In the genomic region with DNA sequence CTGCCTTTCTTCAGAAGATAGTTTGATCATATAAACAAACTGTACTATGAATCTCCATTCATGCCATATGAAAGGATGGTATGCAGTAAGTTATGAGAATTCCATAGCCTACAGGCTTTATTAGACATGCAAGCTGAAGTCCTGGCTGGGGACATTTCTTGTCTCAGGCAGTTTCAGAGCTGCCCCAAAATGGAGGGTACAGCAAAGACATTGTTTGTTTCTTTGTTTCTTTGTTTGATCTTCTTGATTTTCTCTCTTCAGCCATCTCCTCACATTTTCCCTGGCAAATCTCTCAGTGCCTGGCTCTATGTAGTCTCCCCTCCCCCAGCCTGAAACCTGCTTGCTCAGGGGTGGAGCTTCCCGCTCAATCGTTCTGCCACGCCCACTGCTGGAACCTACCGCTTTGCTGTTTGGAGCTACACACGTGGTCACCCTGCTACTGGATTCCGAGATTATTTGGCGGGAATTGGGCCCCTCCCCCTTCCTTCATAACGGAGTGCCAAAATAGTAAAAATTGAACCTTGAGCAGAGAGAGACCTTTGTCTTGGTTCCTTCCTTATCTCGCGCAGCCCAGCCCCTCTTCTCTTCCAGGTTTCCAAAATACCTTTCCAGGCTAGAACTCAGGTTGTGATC, we compare ENCODE assay signal across 8 mouse cellular contexts. TPM values are rescaled to one million over a fixed set of nuclear protein-coding genes. Genes with fewer than 3 reads are reported as not detected.
A peak's percentile ranks its signal among the peaks of the same experiment; 100 is the strongest.
DNase-seq lines count a peak whose midpoint lies in the region; ATAC-seq and TF ChIP-seq lines count a peak whose summit lies in the region.
"Not testable (repeated sequence)": the region's sequence is repeated elsewhere in the genome, so short reads cannot be mapped to it uniquely, and the experiment has no call there.

No protein-coding gene starts in this region.

- not testable (repeated sequence) for TF ChIP-seq POLR2A in myocyte (IDR thresholded peaks at IDR 0.05; ENCODE audit: insufficient read length, low read depth)

- 7% methylated on average over 10 of the region's 10 CpGs for WGBS in embryonic facial prominence, embryonic 14.5 days
- WGBS in heart, embryonic 11.5 days (ENCODE audit: insufficient replicate concordance): 3% methylated on average over 10 of the region's 10 CpGs
- 3% methylated on average over 10 of the region's 10 CpGs for WGBS in hindbrain, embryonic 16.5 days
- 2% methylated on average over 10 of the region's 10 CpGs for WGBS in limb, embryonic 10.5 days
- WGBS in liver, postnatal 0 days (ENCODE audit: insufficient replicate concordance): 4% methylated on average over 10 of the region's 10 CpGs

- TF ChIP-seq EP300 in liver, postnatal 0 days (IDR thresholded peaks at IDR 0.05; ENCODE audit: low read depth): not testable (repeated sequence)

- not testable (repeated sequence) for TF ChIP-seq CTCF in liver, postnatal 0 days (IDR thresholded peaks at IDR 0.05; ENCODE audit: low read depth)

- H3K4me3 ChIP-seq in embryonic facial prominence, embryonic 14.5 days (ENCODE audit: low read depth, low read length); heart, embryonic 11.5 days (ENCODE audit: low read depth, low read length); liver, postnatal 0 days (ENCODE audit: low read depth, low read length); myocyte: not testable (repeated sequence)
- peak overlapping the region; percentile 17 for H3K4me3 ChIP-seq in hindbrain, embryonic 16.5 days (ENCODE audit: low read length)
- peak overlapping the region; percentile 31 for H3K4me3 ChIP-seq in limb, embryonic 10.5 days

- H3ac ChIP-seq in myocyte (ENCODE audit: control insufficient read depth, insufficient read length): not testable (repeated sequence)

- H3K4me2 ChIP-seq in embryonic facial prominence, embryonic 14.5 days (ENCODE audit: low read depth, low read length): peak overlapping the region; percentile 35
- peak overlapping the region; percentile 40 for H3K4me2 ChIP-seq in heart, embryonic 11.5 days
- peak overlapping the region; percentile 42 for H3K4me2 ChIP-seq in hindbrain, embryonic 16.5 days (ENCODE audit: low read length)
- 0 out of 2 replicates have a peak overlapping the region, but pooled peaks have one; percentile 26 for H3K4me2 ChIP-seq in liver, postnatal 0 days (ENCODE audit: low read depth, low read length)
- H3K4me2 ChIP-seq in myocyte (ENCODE audit: low read depth): peak overlapping the region; percentile 31

- not testable (repeated sequence) for H3K27ac ChIP-seq in embryonic facial prominence, embryonic 14.5 days (replicated peaks; ENCODE audit: low read depth, low read length); heart, embryonic 11.5 days (ENCODE audit: low read depth, low read length); hindbrain, embryonic 16.5 days (ENCODE audit: low read depth, low read length); limb, embryonic 10.5 days; liver, postnatal 0 days (ENCODE audit: low read depth)

- peak; percentile 69 for DNase-seq in R1 (ENCODE audit: low read depth, low spot score)
- DNase-seq in embryonic facial prominence, embryonic 14.5 days (ENCODE audit: low spot score): not testable (repeated sequence)
- peak; percentile 42 for DNase-seq in limb, embryonic 10.5 days (ENCODE audit: low spot score)
- peak; percentile 29 for DNase-seq in liver, postnatal 0 days
- peak; percentile 55 for DNase-seq in testis, postnatal 10 days (ENCODE audit: low spot score)

- H3K9me3 ChIP-seq in embryonic facial prominence, embryonic 14.5 days (ENCODE audit: control insufficient read depth, low read length); heart, embryonic 11.5 days (replicated peaks; ENCODE audit: control insufficient read depth, low read length); hindbrain, embryonic 16.5 days (ENCODE audit: control insufficient read depth, low read length); limb, embryonic 10.5 days (replicated peaks); liver, postnatal 0 days (ENCODE audit: low read length): not testable (repeated sequence)

- ATAC-seq in embryonic facial prominence, embryonic 14.5 days (ENCODE audit: low read depth); heart, embryonic 11.5 days (replicated peaks; ENCODE audit: insufficient number of reproducible peaks, low FRiP score, low TSS enrichment); hindbrain, embryonic 16.5 days; liver, postnatal 0 days: not testable (repeated sequence)

- not testable (repeated sequence) for H3K4me1 ChIP-seq in embryonic facial prominence, embryonic 14.5 days (ENCODE audit: control insufficient read depth, insufficient read depth, low read length); heart, embryonic 11.5 days (ENCODE audit: control insufficient read depth, insufficient read depth, low read length); hindbrain, embryonic 16.5 days (ENCODE audit: control insufficient read depth, insufficient read depth, low read depth, low read length)
- peaks cover 17% of the 10 kb centered on the region for H3K4me1 ChIP-seq in limb, embryonic 10.5 days
- H3K4me1 ChIP-seq in liver, postnatal 0 days (ENCODE audit: insufficient read depth): peaks cover 15% of the 10 kb centered on the region

- not testable (repeated sequence) for H3K36me3 ChIP-seq in embryonic facial prominence, embryonic 14.5 days (ENCODE audit: control insufficient read depth, insufficient read depth, low read length); heart, embryonic 11.5 days (ENCODE audit: control insufficient read depth, insufficient read depth, low read length); hindbrain, embryonic 16.5 days (ENCODE audit: control insufficient read depth, insufficient read depth, low read length); limb, embryonic 10.5 days; liver, postnatal 0 days (replicated peaks; ENCODE audit: insufficient read depth, low read length); myocyte (ENCODE audit: control insufficient read depth, insufficient read depth)

- not testable (repeated sequence) for H3K9ac ChIP-seq in embryonic facial prominence, embryonic 14.5 days (ENCODE audit: low read depth, low read length); heart, embryonic 11.5 days (ENCODE audit: low read depth, low read length); hindbrain, embryonic 16.5 days (ENCODE audit: low read depth, low read length); liver, postnatal 0 days (replicated peaks)

- not testable (repeated sequence) for H3K79me2 ChIP-seq in myocyte (ENCODE audit: control insufficient read depth, insufficient read depth)

- H3K27me3 ChIP-seq in embryonic facial prominence, embryonic 14.5 days (replicated peaks; ENCODE audit: control insufficient read depth, insufficient read depth, low read length): peaks cover 13% of the 10 kb centered on the region
- peaks cover 13% of the 10 kb centered on the region for H3K27me3 ChIP-seq in heart, embryonic 11.5 days (ENCODE audit: control insufficient read depth, insufficient read depth, low read length)
- H3K27me3 ChIP-seq in hindbrain, embryonic 16.5 days (replicated peaks; ENCODE audit: control insufficient read depth, insufficient read depth, low read length); myocyte (ENCODE audit: control insufficient read depth, insufficient read depth, insufficient read length): not testable (repeated sequence)
- H3K27me3 ChIP-seq in limb, embryonic 10.5 days (ENCODE audit: low read depth, poor library complexity, severe bottlenecking): peaks cover 32% of the 10 kb centered on the region
- peaks cover 20% of the 10 kb centered on the region for H3K27me3 ChIP-seq in liver, postnatal 0 days (ENCODE audit: insufficient read depth, low read length)

RNA-seq across cellular contexts. Expression of gene Fcgr3, which starts 23.6 kb away (rescaled TPM):
- 20.5 and 25.0 TPM in 2 replicates for polyA plus RNA-seq in embryonic facial prominence, embryonic 14.5 days (2014; fragmentation: Nextera tagmentation; extraction: Ambion mirVana)
- polyA plus RNA-seq in heart, embryonic 11.5 days (2014; fragmentation: Nextera tagmentation; extraction: Ambion mirVana): 3.8 and 4.4 TPM in 2 replicates
- 9.8 and 11.5 TPM in 2 replicates for polyA plus RNA-seq in hindbrain, embryonic 16.5 days (2015; fragmentation: Nextera tagmentation; extraction: Ambion mirVana)
- polyA plus RNA-seq in limb, embryonic 10.5 days (2016; fragmentation: Nextera tagmentation; extraction: Ambion mirVana): 3.0 and 3.3 TPM in 2 replicates
- polyA plus RNA-seq in liver, postnatal 0 days (2015; fragmentation: Nextera tagmentation; extraction: Ambion mirVana): 40.3 and 41.8 TPM in 2 replicates
- polyA plus RNA-seq in myocyte (2012; fragmentation: generic; extraction: Trizol): 0.05 TPM

RNA-seq across cellular contexts. Expression of gene Cfap126, which starts 25.4 kb away (rescaled TPM):
- polyA plus RNA-seq in embryonic facial prominence, embryonic 14.5 days (2014; fragmentation: Nextera tagmentation; extraction: Ambion mirVana): 4.4 and 12.3 TPM in 2 replicates
- polyA plus RNA-seq in heart, embryonic 11.5 days (2014; fragmentation: Nextera tagmentation; extraction: Ambion mirVana): 2.7 and 5.6 TPM in 2 replicates
- polyA plus RNA-seq in hindbrain, embryonic 16.5 days (2015; fragmentation: Nextera tagmentation; extraction: Ambion mirVana): 11.6 and 11.8 TPM in 2 replicates
- polyA plus RNA-seq in limb, embryonic 10.5 days (2016; fragmentation: Nextera tagmentation; extraction: Ambion mirVana): 1.0 and 1.1 TPM in 2 replicates
- polyA plus RNA-seq in liver, postnatal 0 days (2015; fragmentation: Nextera tagmentation; extraction: Ambion mirVana): 0.90 and 1.5 TPM in 2 replicates
- 2.2 TPM for polyA plus RNA-seq in myocyte (2012; fragmentation: generic; extraction: Trizol)
